Mouse (Mus musculus) midbrain, embryonic 13.5 days (tissue): Measurements from ENCODE around the gene Ceacam2. TPM values are rescaled to one million over a fixed set of nuclear protein-coding genes. Genes with fewer than 3 reads are reported as not detected.
"Not testable (repeated sequence)": the region's sequence is repeated elsewhere in the genome, so short reads cannot be mapped to it uniquely, and the experiment has no call there.

Source experiments
- ATAC-seq: fragments of 200-750 bp; cut with Nextera tagmentation; 2 replicates; pipeline ENCODE4 v1.8.0; 2017; ENCODE audit warnings: mild to moderate bottlenecking, moderate TSS enrichment, moderate library complexity
- H3K27ac ChIP-seq: fragments of 300-500 bp; sonication (generic); 2 replicates; pipeline ENCODE4 v1.5.1; 2015; ENCODE audit warnings: inconsistent platforms, mild to moderate bottlenecking, moderate library complexity
- H3K27me3 ChIP-seq: fragments of 300-500 bp; sonication (generic); 2 replicates; pipeline ENCODE4 v1.6.1; 2015; ENCODE audit warnings: mild to moderate bottlenecking, inconsistent platforms
- H3K36me3 ChIP-seq: fragments of 300-500 bp; sonication (generic); 2 replicates; pipeline ENCODE4 v1.6.1; 2015; ENCODE audit warnings: mild to moderate bottlenecking, inconsistent platforms
- H3K4me1 ChIP-seq: fragments of 300-500 bp; sonication (generic); replicated peaks from 2 replicates; pipeline ENCODE4 v1.6.1; 2015; ENCODE audit warnings: inconsistent platforms
- H3K4me2 ChIP-seq: fragments of 300-500 bp; sonication (generic); replicated peaks from 2 replicates; pipeline ENCODE4 v1.6.1; 2015; ENCODE audit warnings: moderate library complexity, mild to moderate bottlenecking, inconsistent platforms
- H3K4me3 ChIP-seq: fragments of 300-500 bp; sonication (generic); replicated peaks from 2 replicates; pipeline ENCODE4 v1.5.1; 2015; ENCODE audit warnings: mild to moderate bottlenecking, inconsistent platforms
- H3K9ac ChIP-seq: fragments of 300-500 bp; sonication (generic); replicated peaks from 2 replicates; pipeline ENCODE4 v1.6.1; 2015; ENCODE audit warnings: mild to moderate bottlenecking, inconsistent platforms
- H3K9me3 ChIP-seq: fragments of 300-500 bp; sonication (generic); 2 replicates; pipeline ENCODE4 v1.6.1; 2016; ENCODE audit warnings: mild to moderate bottlenecking, inconsistent platforms
- WGBS: fragments of 180-500 bp; shearing (Covaris S2); methylation state at CpG from one replicate; pipeline ENCODE4 v1.1.7; 2015; 5-methylcytosine and 5-hydroxymethylcytosine counted together
- polyA plus RNA-seq: library from polyadenylated mRNA; unstranded; fragments of >200 nt; fragmentation: Nextera tagmentation; extraction: Ambion mirVana; gene quantifications from 2 replicates; pipeline ENCODE4 v1.2.1, GENCODE M21; 2015

The Ceacam2 gene
- polyA plus RNA-seq, 1 experiment from 2014 or later = not detected

DNA sequence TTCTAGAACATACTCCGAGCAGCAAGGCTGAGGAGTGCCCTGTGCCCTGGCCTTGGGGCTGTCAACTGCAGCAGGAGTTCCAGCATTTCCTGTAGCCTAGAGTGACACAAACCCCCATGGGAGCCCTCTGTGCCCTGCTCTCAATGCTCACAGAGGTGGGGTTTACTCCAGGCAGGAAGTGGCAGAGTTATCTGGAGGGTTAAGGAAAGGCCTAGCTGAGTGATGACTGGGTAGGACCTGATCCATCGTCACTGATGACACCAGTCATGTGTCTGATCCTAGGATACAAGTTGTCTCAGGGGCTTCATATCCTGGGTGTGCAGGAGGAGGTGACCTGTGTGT lies 61.9 kb downstream of the Ceacam2 start:
- H3K27ac ChIP-seq, ATAC-seq, H3K27me3 ChIP-seq, H3K36me3 ChIP-seq, H3K9me3 ChIP-seq, H3K4me1 ChIP-seq, H3K4me3 ChIP-seq, H3K9ac ChIP-seq, H3K4me2 ChIP-seq: not testable (repeated sequence)
- 75% methylated on average over 2 of the region's 2 CpGs for WGBS

- H3K9ac ChIP-seq, H3K9me3 ChIP-seq, ATAC-seq, H3K4me2 ChIP-seq, H3K27me3 ChIP-seq, H3K4me3 ChIP-seq, H3K36me3 ChIP-seq, H3K4me1 ChIP-seq, H3K27ac ChIP-seq: not testable (repeated sequence)
- 49% methylated on average over 5 of the region's 5 CpGs for WGBS
These were observed 62.4 kb downstream of the Ceacam2 start, which contains the start of gene Ceacam1 for GRCm38 (mm10) chr7:25477091-25477751. Gene Ceacam1 (minus strand): TSS chr7:25477603.

DNA sequence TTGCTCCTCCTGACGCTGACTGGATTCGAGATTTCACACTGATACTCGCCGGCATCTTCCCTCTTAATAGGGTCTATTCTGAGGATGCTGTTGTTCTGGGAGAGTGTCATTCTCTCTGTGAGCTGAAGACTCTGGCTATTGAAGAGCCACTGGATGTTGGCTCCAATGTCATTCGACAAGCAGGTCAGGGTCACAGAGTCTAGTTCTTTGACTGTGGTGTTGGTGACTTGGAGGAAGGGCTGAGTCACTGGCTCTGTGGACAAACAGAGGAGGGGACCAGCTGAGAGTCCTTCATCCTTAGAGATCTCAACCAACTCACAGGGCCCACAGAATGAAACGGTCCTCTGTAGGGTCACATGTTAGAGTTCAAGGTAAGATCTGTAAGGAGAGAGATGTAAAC lies 67.8 kb downstream of the Ceacam2 start:
- not testable (repeated sequence) for H3K36me3 ChIP-seq, H3K4me3 ChIP-seq, H3K4me1 ChIP-seq, H3K4me2 ChIP-seq, H3K9me3 ChIP-seq, H3K27me3 ChIP-seq, H3K27ac ChIP-seq, ATAC-seq, H3K9ac ChIP-seq
- 82% methylated on average over 6 of the region's 6 CpGs for WGBS

Other genes starting within 250 kb of the Ceacam2 start
- gene Pafah1b3, start 241.9 kb downstream of the Ceacam2 start, polyA plus RNA-seq = 665 and 668 TPM in 2 replicates
- 2.1 and 3.1 TPM in 2 replicates for gene Prr19, start 238.4 kb downstream of the Ceacam2 start, polyA plus RNA-seq
- gene Tmem145, start 233.8 kb downstream of the Ceacam2 start, polyA plus RNA-seq = 41.1 and 47.1 TPM in 2 replicates
- 18.9 and 19.8 TPM in 2 replicates for gene Megf8, start 222.7 kb downstream of the Ceacam2 start, polyA plus RNA-seq
- gene Cnfn, start 170.1 kb downstream of the Ceacam2 start, polyA plus RNA-seq = 0.32 TPM in 1 of 2 replicates, not detected in the other
- gene Lipe, start 141.1 kb downstream of the Ceacam2 start, polyA plus RNA-seq = 8.4 and 9.9 TPM in 2 replicates
- gene Cxcl17, start 127.0 kb downstream of the Ceacam2 start, polyA plus RNA-seq = 0.51 and 0.73 TPM in 2 replicates
- 0.34 and 0.43 TPM in 2 replicates for gene Ceacam1, start 62.3 kb downstream of the Ceacam2 start, polyA plus RNA-seq
- gene Erich4, start 76.0 kb upstream of the Ceacam2 start, polyA plus RNA-seq = not detected in 2 replicates
- 31.5 and 34.2 TPM in 2 replicates for gene Dmac2, start 79.6 kb upstream of the Ceacam2 start, polyA plus RNA-seq
- gene B3gnt8, start 86.8 kb upstream of the Ceacam2 start, polyA plus RNA-seq = 0.55 and 0.57 TPM in 2 replicates
- 47.9 and 50.5 TPM in 2 replicates for gene Bckdha, start 119.1 kb upstream of the Ceacam2 start, polyA plus RNA-seq
- 44.2 and 44.8 TPM in 2 replicates for gene Exosc5, start 119.3 kb upstream of the Ceacam2 start, polyA plus RNA-seq
- 8.8 and 9.7 TPM in 2 replicates for gene Tmem91, start 135.3 kb upstream of the Ceacam2 start, polyA plus RNA-seq
- gene B9d2, start 140.9 kb upstream of the Ceacam2 start, polyA plus RNA-seq = 40.3 and 41.4 TPM in 2 replicates
- 0.59 and 1.2 TPM in 2 replicates for gene Tgfb1, start 147.1 kb upstream of the Ceacam2 start, polyA plus RNA-seq
- gene Ccdc97, start 179.2 kb upstream of the Ceacam2 start, polyA plus RNA-seq = 29.9 and 35.9 TPM in 2 replicates
- 53.5 and 56.2 TPM in 2 replicates for gene Hnrnpul1, start 214.9 kb upstream of the Ceacam2 start, polyA plus RNA-seq
- gene Axl, start 248.8 kb upstream of the Ceacam2 start, polyA plus RNA-seq = 17.5 and 18.9 TPM in 2 replicates